Mouse (Mus musculus): ENCODE results near the gene Dlgap1.

DNA sequence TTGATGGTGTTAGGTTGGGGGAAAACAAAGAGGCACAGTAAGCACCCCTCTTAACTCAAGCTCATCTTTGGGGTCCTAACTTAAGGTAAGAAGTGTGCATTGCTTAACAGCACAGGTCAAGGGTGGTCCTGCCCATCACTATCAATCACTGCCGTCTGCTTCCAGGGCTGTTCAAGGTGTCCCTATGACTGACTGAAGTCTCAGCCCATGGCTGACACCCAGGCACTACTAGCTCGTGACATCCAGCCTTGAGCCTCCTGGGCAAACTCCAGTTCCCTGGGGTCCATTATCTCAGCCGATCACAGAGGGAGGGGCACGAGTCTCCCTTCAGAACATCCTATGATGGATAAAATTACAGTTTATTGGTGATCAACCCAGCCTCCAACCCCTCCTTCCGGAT, 897.2 kb downstream of the Dlgap1 start:
- TF ChIP-seq CTCF (IDR thresholded peaks at IDR 0.05; ENCODE audit: low read depth) (no peak), EP300 (IDR thresholded peaks at IDR 0.05; ENCODE audit: low read depth) (no peak)
